Mouse (Mus musculus) lung, embryonic 16.5 days (tissue): ENCODE measurements around the gene Nhsl2. TPM values are rescaled to one million over a fixed set of nuclear protein-coding genes. Genes with fewer than 3 reads are reported as not detected.

Experiments
- ATAC-seq: fragments of 200-750 bp; cut with Nextera tagmentation; 2 replicates; pipeline ENCODE4 v1.8.0; 2017; ENCODE audit warnings: low read depth, mild to moderate bottlenecking, moderate library complexity
- H3K27ac ChIP-seq: fragments of 300-500 bp; sonication (generic); 2 replicates; pipeline ENCODE4 v1.5.1; 2014; ENCODE audit warnings: mild to moderate bottlenecking, control low read depth, low read length
- H3K27me3 ChIP-seq: fragments of 300-500 bp; sonication (generic); 2 replicates; pipeline ENCODE4 v1.6.1; 2014; ENCODE audit warnings: low read depth, low read length, mixed read lengths; ENCODE audit not compliant: control insufficient read depth, insufficient read depth
- H3K36me3 ChIP-seq: fragments of 300-500 bp; sonication (generic); 2 replicates; pipeline ENCODE4 v1.6.1; 2014; ENCODE audit warnings: low read length; ENCODE audit not compliant: control insufficient read depth, insufficient read depth
- H3K4me1 ChIP-seq: fragments of 300-500 bp; sonication (generic); replicated peaks from 2 replicates; pipeline ENCODE4 v1.6.1; 2014; ENCODE audit warnings: low read length, mixed read lengths; ENCODE audit not compliant: control insufficient read depth, insufficient read depth
- H3K4me2 ChIP-seq: fragments of 300-500 bp; sonication (generic); 2 replicates; pipeline ENCODE4 v1.6.1; 2014; ENCODE audit warnings: low read depth, low read length, control low read depth
- H3K4me3 ChIP-seq: fragments of 300-500 bp; sonication (generic); 2 replicates; pipeline ENCODE4 v1.5.1; 2014; ENCODE audit warnings: mild to moderate bottlenecking, low read length, control low read depth
- H3K9ac ChIP-seq: fragments of 300-500 bp; sonication (generic); 2 replicates; pipeline ENCODE4 v1.6.1; 2014; ENCODE audit warnings: low read length, control low read depth
- H3K9me3 ChIP-seq: fragments of 300-500 bp; sonication (generic); 2 replicates; pipeline ENCODE4 v1.6.1; 2016; ENCODE audit warnings: low read length; ENCODE audit not compliant: control insufficient read depth
- WGBS: fragments of 180-500 bp; shearing (Covaris S2); extraction: QIAGEN DNeasy Blood & Tissue Kit; methylation state at CpG from one replicate; pipeline ENCODE4 v1.1.7; 2014; 5-methylcytosine and 5-hydroxymethylcytosine counted together
- polyA plus RNA-seq: library from polyadenylated mRNA; unstranded; fragments of >200 nt; fragmentation: Nextera tagmentation; extraction: Ambion mirVana; gene quantifications from 2 replicates; pipeline ENCODE4 v1.2.1, GENCODE M21; 2015

Gene Nhsl2
- polyA plus RNA-seq, 1 experiment from 2014 or later = 4.5 TPM

DNA sequence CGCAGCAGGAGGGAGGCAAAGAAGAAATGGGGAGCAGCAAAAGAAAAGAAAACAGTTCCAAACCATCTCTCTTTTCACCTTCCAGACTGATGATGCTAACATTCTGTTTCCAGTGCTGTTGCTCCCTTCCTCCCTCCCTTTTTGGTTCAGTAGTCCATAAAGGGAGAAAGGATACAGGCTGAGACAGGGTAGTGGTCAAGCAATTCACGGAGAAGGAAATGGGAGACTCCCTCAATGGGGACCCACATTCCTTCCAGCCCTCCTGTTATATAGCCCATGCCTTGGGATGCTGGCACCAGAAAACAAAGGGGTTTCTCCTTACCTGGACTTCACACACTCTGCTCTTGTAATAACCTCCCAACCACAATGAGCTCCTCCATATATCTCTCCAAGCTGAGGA, 222.3 kb downstream of the Nhsl2 start:
- peak overlapping the region; percentile 58 for H3K4me3 ChIP-seq
- no peaks in the 10 kb centered on the region for H3K4me1 ChIP-seq
- peak overlapping the region; percentile 73; the same call in 1 of the 2 replicates for H3K9ac ChIP-seq
- ATAC-seq = 0 out of 2 replicates have a peak, but pooled peaks have one; percentile 13
- H3K27me3 ChIP-seq = no peaks in the 10 kb centered on the region
- peak overlapping the region; percentile 72 for H3K4me2 ChIP-seq
- no peaks in the 10 kb centered on the region for H3K9me3 ChIP-seq
- no peaks in the 10 kb centered on the region for H3K36me3 ChIP-seq
- 18% methylated on average over 2 of the region's 2 CpGs for WGBS
- no peak overlapping the region for H3K27ac ChIP-seq

DNA sequence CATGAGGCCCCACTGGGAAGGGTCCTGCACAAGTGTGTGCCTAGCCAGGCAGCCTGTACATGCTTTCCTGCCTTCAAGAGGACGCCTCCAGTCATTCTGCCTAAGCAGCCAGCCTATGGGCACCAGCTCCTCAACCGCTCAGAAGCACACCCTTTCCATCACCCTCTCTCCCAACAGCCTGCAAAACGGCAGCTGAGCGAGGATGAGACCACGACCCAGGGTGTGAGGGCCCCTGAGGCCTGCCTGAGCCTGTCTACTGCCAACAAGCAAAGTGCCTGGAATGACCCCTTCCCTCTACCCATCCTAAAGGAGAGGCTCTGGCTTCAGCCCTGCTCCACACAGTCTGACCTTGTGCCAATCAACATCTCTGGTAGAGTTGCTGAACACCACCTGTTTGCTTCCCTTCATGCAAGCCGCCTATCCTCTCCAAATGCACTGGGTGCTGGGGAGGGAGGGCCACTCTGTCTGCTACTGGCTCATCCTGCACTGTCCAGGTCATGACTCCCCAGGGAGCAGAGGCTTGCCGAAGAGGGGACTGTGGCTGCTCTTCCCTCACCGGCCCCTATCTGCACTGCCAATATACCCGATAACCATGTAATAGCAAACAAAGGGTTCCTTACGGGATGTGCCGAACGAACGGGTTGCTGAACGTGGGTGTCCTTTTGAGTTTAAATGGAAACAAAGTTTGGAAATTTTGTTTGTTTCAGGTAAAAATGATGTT, 224.6 kb downstream of the Nhsl2 start:
- 85% methylated on average over 14 of the region's 14 CpGs for WGBS
- Histone ChIP-seq H3K9me3 (no peaks in the 10 kb centered on the region), H3K4me3 (no peak overlapping the region), H3K4me1 (no peaks in the 10 kb centered on the region), H3K4me2 (no peak overlapping the region), H3K9ac (no peak overlapping the region), H3K36me3 (no peaks in the 10 kb centered on the region), H3K27ac (no peak overlapping the region), H3K27me3 (no peaks in the 10 kb centered on the region)
- no peak for ATAC-seq

DNA sequence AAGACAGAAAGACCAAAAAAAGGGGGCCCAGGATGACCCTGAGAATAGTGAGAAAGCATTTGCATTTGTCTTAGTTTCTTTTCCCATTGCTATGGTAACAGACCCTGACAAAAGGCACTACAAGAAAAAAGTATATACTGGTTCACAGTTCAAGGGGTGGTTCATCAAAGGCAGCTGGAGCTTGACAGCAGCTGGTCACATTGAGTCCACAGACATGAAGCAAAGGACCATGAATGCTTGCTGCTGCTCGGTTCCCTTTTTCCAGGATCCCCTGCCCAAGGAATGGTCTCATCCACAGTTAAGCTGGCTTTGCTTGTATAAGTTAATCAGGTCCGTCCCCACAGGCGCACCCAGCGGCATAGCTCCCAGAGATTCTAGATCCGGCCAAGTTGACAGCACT, 225.2 kb downstream of the Nhsl2 start:
- no peak for ATAC-seq
- H3K4me1 ChIP-seq = no peaks in the 10 kb centered on the region
- H3K27me3 ChIP-seq = no peaks in the 10 kb centered on the region
- no peak overlapping the region for H3K4me2 ChIP-seq
- H3K27ac ChIP-seq = no peak overlapping the region
- H3K9me3 ChIP-seq = no peaks in the 10 kb centered on the region
- 71% methylated on average over 5 of the region's 5 CpGs for WGBS
- H3K4me3 ChIP-seq = no peak overlapping the region
- H3K9ac ChIP-seq = no peak overlapping the region
- H3K36me3 ChIP-seq = no peaks in the 10 kb centered on the region

DNA sequence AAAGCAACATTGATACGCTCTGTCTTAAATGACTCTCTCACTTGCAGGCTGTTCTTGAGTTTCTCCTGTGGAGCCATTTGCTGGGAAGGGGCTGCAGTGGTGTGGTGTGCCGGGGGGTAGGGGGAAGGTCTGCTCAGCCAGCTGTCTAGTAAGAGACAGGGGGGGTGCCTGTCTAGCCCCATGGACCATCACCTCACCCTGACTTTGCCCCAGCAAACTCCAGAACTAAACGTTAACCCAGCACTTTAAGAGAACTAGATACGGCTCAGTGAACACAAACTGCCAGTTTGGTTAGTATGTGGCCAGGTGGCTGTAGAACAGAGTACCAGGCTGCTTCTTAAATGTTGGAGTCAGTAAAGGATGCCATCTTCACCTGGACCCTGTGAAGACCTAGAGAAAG, 226.0 kb downstream of the Nhsl2 start:
- WGBS = 86% methylated on average over 4 of the region's 4 CpGs
- H3K4me2 ChIP-seq = no peak overlapping the region
- H3K36me3 ChIP-seq = no peaks in the 10 kb centered on the region
- no peak for ATAC-seq
- H3K9me3 ChIP-seq = no peaks in the 10 kb centered on the region
- H3K4me3 ChIP-seq = no peak overlapping the region
- H3K27ac ChIP-seq = no peak overlapping the region
- no peaks in the 10 kb centered on the region for H3K4me1 ChIP-seq
- H3K27me3 ChIP-seq = no peaks in the 10 kb centered on the region
- no peak overlapping the region for H3K9ac ChIP-seq

DNA sequence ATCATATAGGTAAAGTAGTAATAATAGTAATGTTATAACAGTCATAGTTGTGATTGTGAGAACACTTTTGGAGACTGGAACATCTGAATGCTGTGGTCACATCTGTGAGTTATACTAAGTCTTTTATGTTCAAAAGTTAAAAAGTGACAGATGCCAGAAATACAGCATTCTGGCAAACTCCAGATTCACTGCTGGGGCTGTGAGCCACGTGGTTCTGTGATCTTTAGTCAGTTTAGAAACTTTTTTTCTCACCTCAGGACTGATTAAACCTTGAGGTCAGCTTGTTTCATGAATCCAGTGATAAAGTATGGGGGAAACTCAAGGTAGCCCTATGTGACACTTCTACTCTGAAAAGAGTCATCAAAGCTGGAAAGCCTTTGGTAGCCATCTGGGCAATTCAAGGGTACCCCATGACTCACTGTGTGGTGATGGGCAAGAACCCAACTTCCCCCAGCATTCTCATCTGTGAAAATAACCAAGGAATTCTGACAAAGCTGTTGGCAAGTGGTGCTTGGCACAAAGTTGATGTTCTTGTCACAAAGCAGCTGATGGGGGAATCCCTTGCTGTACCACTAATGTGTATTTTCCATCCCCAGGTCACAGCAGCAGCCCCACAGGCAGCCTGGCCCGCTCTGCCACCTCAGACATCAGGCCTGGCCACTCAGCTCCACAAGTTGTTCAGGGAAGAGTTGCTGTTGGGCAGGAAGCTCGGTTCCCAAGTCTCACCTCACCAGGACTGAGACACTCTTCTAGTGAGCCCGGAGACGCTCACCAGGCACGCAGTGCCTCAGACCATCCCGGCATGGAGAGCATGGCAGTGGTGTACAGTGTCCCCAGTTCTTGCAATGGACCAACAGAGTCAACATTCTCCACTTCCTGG, 227.9 kb downstream of the Nhsl2 start:
- no peak overlapping the region for H3K9ac ChIP-seq
- no peaks in the 10 kb centered on the region for H3K9me3 ChIP-seq
- H3K4me2 ChIP-seq = no peak overlapping the region
- WGBS = 86% methylated on average over 7 of the region's 7 CpGs
- H3K4me1 ChIP-seq = no peaks in the 10 kb centered on the region
- H3K4me3 ChIP-seq = no peak overlapping the region
- no peak overlapping the region for H3K27ac ChIP-seq
- H3K36me3 ChIP-seq = no peaks in the 10 kb centered on the region
- H3K27me3 ChIP-seq = no peaks in the 10 kb centered on the region
- ATAC-seq = no peak

DNA sequence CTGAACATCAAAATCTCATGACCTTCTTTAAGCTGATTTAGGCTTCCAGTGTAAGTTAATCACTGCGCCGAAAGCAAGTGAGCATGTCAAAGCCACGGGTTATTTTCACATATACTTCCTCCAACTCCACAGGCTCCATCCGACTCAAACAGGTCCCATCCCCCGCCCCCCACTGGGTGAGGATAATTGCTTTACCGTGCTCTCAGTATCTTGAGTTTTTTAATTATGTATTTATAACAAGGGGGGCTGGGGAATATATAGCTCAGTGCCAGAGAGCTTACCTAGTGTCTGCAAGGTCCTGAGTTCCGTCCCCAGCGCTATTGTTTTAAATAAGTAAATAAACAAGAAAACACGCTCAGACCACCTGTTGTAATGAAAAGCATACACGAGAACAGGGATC, 231.9 kb downstream of the Nhsl2 start:
- H3K9ac ChIP-seq = no peak overlapping the region
- 61% methylated on average over 10 of the region's 10 CpGs for WGBS
- H3K36me3 ChIP-seq = no peaks in the 10 kb centered on the region
- no peak overlapping the region for H3K4me2 ChIP-seq
- no peaks in the 10 kb centered on the region for H3K27me3 ChIP-seq
- no peaks in the 10 kb centered on the region for H3K9me3 ChIP-seq
- no peak overlapping the region for H3K27ac ChIP-seq
- H3K4me1 ChIP-seq = no peaks in the 10 kb centered on the region
- ATAC-seq = no peak
- no peak overlapping the region for H3K4me3 ChIP-seq

DNA sequence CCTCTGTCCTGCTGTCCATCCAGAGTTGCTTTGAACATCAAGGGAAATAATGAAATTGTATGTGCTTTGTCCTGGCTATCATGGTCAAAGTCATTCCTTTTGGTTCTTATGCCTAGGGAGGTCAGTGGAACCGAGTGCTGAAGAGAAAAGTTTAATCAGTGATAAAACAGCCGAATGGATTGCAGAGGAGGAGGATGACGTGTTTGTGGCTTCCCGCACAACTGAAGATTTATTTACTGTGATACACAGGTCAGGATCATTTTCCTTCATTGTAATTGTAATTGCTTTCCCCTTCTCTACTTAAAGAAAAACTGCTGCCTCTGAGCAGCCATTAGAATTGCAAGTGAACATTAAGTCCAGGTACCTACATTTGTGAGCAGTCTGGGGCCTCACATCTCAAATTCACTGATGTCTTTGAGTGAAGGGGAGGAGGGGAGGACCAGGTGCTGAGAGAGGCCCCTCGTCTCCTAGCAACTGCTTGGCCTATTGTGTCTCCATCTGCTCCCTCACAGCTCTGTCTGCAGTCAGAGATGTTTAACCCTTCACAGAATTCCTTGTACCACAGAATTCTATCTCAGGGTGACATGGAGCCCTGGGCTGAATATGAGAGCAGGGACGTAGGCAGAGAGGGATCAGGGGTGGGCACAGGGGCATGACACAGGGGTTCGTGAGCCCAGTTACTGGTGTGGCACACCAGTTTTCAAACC, 232.5 kb downstream of the Nhsl2 start:
- no peak for ATAC-seq
- 32% methylated on average over 7 of the region's 7 CpGs for WGBS
- H3K4me1 ChIP-seq = no peaks in the 10 kb centered on the region

DNA sequence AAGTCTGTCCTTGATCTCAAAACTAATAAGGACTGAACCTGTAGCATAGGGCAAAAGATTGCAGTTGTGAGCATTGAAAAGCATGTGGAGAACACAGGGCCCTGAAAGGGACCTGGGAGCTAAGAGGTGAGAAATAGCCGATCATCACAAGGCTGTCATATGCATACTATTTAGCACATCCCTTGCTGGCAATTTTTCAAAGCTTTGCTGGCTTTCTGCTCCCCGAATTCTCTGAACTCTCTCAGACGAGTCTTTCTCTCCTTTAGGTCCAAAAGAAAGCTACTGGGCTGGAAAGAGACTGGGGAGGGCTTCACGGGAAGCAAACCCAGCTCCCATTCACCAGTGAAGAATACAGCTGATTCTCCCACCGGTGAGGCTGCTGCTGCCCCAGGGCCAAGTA, 233.2 kb downstream of the Nhsl2 start:
- no peak for ATAC-seq
- H3K27ac ChIP-seq = no peak overlapping the region

More for the DNA sequence above, 232.5 kb downstream of the Nhsl2 start:
- H3K27me3 ChIP-seq = no peaks in the 10 kb centered on the region
- H3K4me3 ChIP-seq = no peak overlapping the region
- H3K4me2 ChIP-seq = no peak overlapping the region
- H3K27ac ChIP-seq = no peak overlapping the region
- H3K36me3 ChIP-seq = no peaks in the 10 kb centered on the region
- H3K9ac ChIP-seq = no peak overlapping the region
- no peaks in the 10 kb centered on the region for H3K9me3 ChIP-seq

More for the DNA sequence above, 233.2 kb downstream of the Nhsl2 start:
- 45% methylated on average over 5 of the region's 5 CpGs for WGBS
- Histone ChIP-seq H3K36me3 (no peaks in the 10 kb centered on the region), H3K4me3 (no peak overlapping the region), H3K9ac (no peak overlapping the region), H3K4me2 (no peak overlapping the region), H3K4me1 (no peaks in the 10 kb centered on the region), H3K9me3 (no peaks in the 10 kb centered on the region), H3K27me3 (no peaks in the 10 kb centered on the region)
